Mouse (Mus musculus) lung, postnatal 0 days (tissue): ENCODE data around the gene Foxf2.

Experiments
- CTCF ChIP-seq: IDR thresholded peaks from 2 replicates; pipeline ENCODE4 v1.5.1; 2016; ENCODE audit warnings: antibody characterized with exemption, mild to moderate bottlenecking
- EP300 ChIP-seq: IDR thresholded peaks from 2 replicates; pipeline ENCODE4 v1.6.1; 2016; ENCODE audit warnings: antibody characterized with exemption, mild to moderate bottlenecking, control low read depth

DNA sequence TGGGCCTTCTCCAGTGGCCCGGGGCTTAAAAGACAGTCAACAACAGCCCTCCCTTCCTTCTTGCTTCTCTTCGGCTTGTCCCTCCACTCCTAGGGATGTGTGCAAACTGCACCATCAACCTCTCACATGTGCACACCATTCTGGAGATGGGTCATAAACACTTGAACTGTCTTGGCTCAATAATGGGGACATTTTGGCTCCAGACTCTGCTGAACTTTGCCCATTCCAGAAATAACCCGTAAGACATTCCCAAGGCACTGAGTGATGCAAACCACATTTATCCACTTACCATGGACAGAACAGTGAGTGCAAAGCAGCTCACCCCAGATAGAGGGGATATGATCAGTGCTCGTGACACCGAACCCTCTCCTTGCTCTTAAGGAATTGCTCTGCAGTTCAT, 26.0 kb upstream of the Foxf2 start:
- TF ChIP-seq CTCF (no peak), EP300 (no peak)
